Mouse (Mus musculus): Measurements from ENCODE around the gene Skap1.

DNA sequence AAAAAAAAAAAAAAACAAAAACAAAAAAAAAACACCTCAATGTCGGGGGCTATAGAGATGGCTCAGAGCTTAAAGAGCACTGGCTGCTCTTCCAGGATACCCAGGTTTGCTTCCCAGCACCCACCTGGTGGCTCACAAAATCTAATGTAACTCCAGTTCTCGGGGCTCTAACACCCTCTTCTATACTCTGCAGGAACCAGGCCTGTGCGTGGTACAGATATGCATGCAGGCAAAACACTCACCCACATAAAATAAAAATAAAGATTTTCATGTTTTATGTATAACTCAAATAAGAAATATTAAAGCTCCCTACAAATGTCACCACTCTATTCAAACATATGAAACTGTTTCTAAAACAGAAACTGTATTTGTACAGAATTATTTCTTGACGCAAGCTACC is 214.6 kb downstream of the Skap1 start:
- no peak for TF ChIP-seq EP300 (IDR thresholded peaks at IDR 0.05; ENCODE audit: low read depth)
- no peak for TF ChIP-seq CTCF (IDR thresholded peaks at IDR 0.05; ENCODE audit: low read depth)

All from heart, postnatal 0 days (tissue).